Mouse (Mus musculus) cerebellum, adult 8-10 months (tissue): Measurements from ENCODE around the gene Agrp.

Experiments
- DNase-seq: peaks from one replicate; pipeline ENCODE4 v3.0.0; 2022

The Agrp gene

DNA sequence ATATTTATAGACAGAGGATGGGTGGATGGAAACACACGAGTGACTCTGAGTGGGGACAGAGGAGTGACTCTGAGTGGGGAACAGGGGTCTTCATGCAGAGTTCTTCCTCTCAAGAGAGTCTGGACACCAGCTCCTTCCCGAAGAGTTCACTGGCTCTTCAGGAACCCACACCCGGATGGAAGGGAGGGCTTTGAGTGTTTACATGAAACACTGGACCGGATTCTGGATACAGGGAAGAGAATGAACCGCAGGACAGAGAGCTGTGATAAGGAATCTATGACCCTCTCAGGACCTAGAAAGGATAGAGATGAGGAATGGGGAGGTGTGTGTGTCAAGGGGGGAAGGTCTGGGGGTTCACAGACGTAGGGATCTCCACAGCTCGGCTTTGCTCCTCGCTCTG lies 119.8 kb downstream of the Agrp start:
- no peak for DNase-seq
